ENCODE assay signal across 19 mouse cellular contexts in genomic region chr4:150333927-150334682, GRCm38 (mm10). TPM values are rescaled to one million over a fixed set of nuclear protein-coding genes. Genes with fewer than 3 reads are reported as not detected.
DNase-seq lines count a peak whose midpoint lies in the region; ATAC-seq and TF ChIP-seq lines count a peak whose summit lies in the region.
"Had no signal": no experiment of that assay in that cellular context is flagged by ENCODE, and none has a peak within 500 bp of the region (broad histone marks: within the 10 kb centered on the region; RNA-seq: fewer than 3 reads in every experiment).

No protein-coding gene starts in this region.

- H3K4me1 ChIP-seq in forebrain, embryonic 12.5 days = peaks cover 16% of the 10 kb centered on the region
- peaks cover 7% of the 10 kb centered on the region; the same call in 1 of the 2 replicates for H3K4me1 ChIP-seq in forebrain, postnatal 0 days (ENCODE audit: insufficient read depth)
- H3K4me1 ChIP-seq in midbrain, embryonic 12.5 days = peaks cover 22% of the 10 kb centered on the region
- peaks cover 3% of the 10 kb centered on the region; the same call in 1 of the 2 replicates for H3K4me1 ChIP-seq in midbrain, embryonic 10.5 days
- peaks cover 12% of the 10 kb centered on the region for H3K4me1 ChIP-seq in hindbrain, embryonic 16.5 days (ENCODE audit: control insufficient read depth, insufficient read depth, low read depth, low read length)
- H3K4me1 ChIP-seq in neural tube, embryonic 15.5 days = peaks cover 22% of the 10 kb centered on the region
- H3K4me1 ChIP-seq: liver, embryonic 15.5 days had no signal

- H3K4me3 ChIP-seq in forebrain, embryonic 12.5 days (replicated peaks) = no peak overlapping the region
- no peak overlapping the region for H3K4me3 ChIP-seq in forebrain, postnatal 0 days (ENCODE audit: low read depth, low read length)
- H3K4me3 ChIP-seq in midbrain, embryonic 12.5 days = no peak overlapping the region
- no peak overlapping the region for H3K4me3 ChIP-seq in midbrain, embryonic 10.5 days
- no peak overlapping the region for H3K4me3 ChIP-seq in hindbrain, embryonic 16.5 days (ENCODE audit: low read length)
- H3K4me3 ChIP-seq in neural tube, embryonic 15.5 days (replicated peaks) = no peak overlapping the region
- H3K4me3 ChIP-seq: left cerebral cortex, adult 2 months; limb, embryonic 12.5 days; liver, embryonic 15.5 days; myocyte had no signal

- WGBS in forebrain, embryonic 12.5 days = 56% methylated on average over 4 of the region's 4 CpGs
- WGBS in forebrain, postnatal 0 days = 32% methylated on average over 4 of the region's 4 CpGs
- 64% methylated on average over 4 of the region's 4 CpGs for WGBS in midbrain, embryonic 12.5 days
- WGBS in midbrain, embryonic 10.5 days = 87% methylated on average over 4 of the region's 4 CpGs
- 32% methylated on average over 4 of the region's 4 CpGs for WGBS in hindbrain, embryonic 16.5 days
- WGBS in neural tube, embryonic 15.5 days = 22% methylated on average over 4 of the region's 4 CpGs

- H3K27ac ChIP-seq in forebrain, embryonic 12.5 days = peak overlapping the region; percentile 33
- H3K27ac ChIP-seq in forebrain, postnatal 0 days (ENCODE audit: low read depth, low read length) = no peak overlapping the region; the same call in 1 of the 2 replicates
- H3K27ac ChIP-seq in midbrain, embryonic 12.5 days (replicated peaks) = peak overlapping the region; percentile 70
- no peak overlapping the region for H3K27ac ChIP-seq in midbrain, embryonic 10.5 days (replicated peaks)
- peak overlapping the region; percentile 62; the same call in 1 of the 2 replicates for H3K27ac ChIP-seq in hindbrain, embryonic 16.5 days (ENCODE audit: low read depth, low read length)
- peak overlapping the region; percentile 76 for H3K27ac ChIP-seq in neural tube, embryonic 15.5 days (replicated peaks)
- H3K27ac ChIP-seq: left cerebral cortex, adult 2 months; limb, embryonic 12.5 days; liver, embryonic 15.5 days had no signal

- no peaks in the 10 kb centered on the region for H3K9me3 ChIP-seq in forebrain, embryonic 12.5 days
- H3K9me3 ChIP-seq in forebrain, postnatal 0 days (ENCODE audit: low read length) = no peaks in the 10 kb centered on the region
- H3K9me3 ChIP-seq in midbrain, embryonic 12.5 days = no peaks in the 10 kb centered on the region
- H3K9me3 ChIP-seq in midbrain, embryonic 10.5 days (replicated peaks) = no peaks in the 10 kb centered on the region
- H3K9me3 ChIP-seq in hindbrain, embryonic 16.5 days (ENCODE audit: control insufficient read depth, low read length) = no peaks in the 10 kb centered on the region
- H3K9me3 ChIP-seq in neural tube, embryonic 15.5 days (replicated peaks) = no peaks in the 10 kb centered on the region
- H3K9me3 ChIP-seq: limb, embryonic 12.5 days; liver, embryonic 15.5 days had no signal

- H3K4me2 ChIP-seq in forebrain, embryonic 12.5 days = no peak overlapping the region
- no peak overlapping the region for H3K4me2 ChIP-seq in forebrain, postnatal 0 days (ENCODE audit: low read depth)
- no peak overlapping the region; the same call in 1 of the 2 replicates for H3K4me2 ChIP-seq in midbrain, embryonic 12.5 days (replicated peaks)
- H3K4me2 ChIP-seq in hindbrain, embryonic 16.5 days (ENCODE audit: low read length) = no peak overlapping the region
- H3K4me2 ChIP-seq in neural tube, embryonic 15.5 days = no peak overlapping the region
- H3K4me2 ChIP-seq: limb, embryonic 12.5 days; liver, embryonic 15.5 days had no signal

- peaks cover 4% of the 10 kb centered on the region; the same call in 1 of the 2 replicates for H3K36me3 ChIP-seq in forebrain, embryonic 12.5 days (replicated peaks)
- no peaks in the 10 kb centered on the region for H3K36me3 ChIP-seq in forebrain, postnatal 0 days (ENCODE audit: insufficient read depth)
- H3K36me3 ChIP-seq in midbrain, embryonic 12.5 days = no peaks in the 10 kb centered on the region
- peaks cover 16% of the 10 kb centered on the region for H3K36me3 ChIP-seq in midbrain, embryonic 10.5 days
- no peaks in the 10 kb centered on the region for H3K36me3 ChIP-seq in hindbrain, embryonic 16.5 days (ENCODE audit: control insufficient read depth, insufficient read depth, low read length)
- no peaks in the 10 kb centered on the region for H3K36me3 ChIP-seq in neural tube, embryonic 15.5 days
- H3K36me3 ChIP-seq: liver, embryonic 15.5 days had no signal

- H3K9ac ChIP-seq in forebrain, embryonic 12.5 days = no peak overlapping the region
- H3K9ac ChIP-seq in forebrain, postnatal 0 days = no peak overlapping the region
- no peak overlapping the region for H3K9ac ChIP-seq in midbrain, embryonic 12.5 days (replicated peaks)
- H3K9ac ChIP-seq in hindbrain, embryonic 16.5 days (ENCODE audit: low read depth, low read length) = no peak overlapping the region; the same call in 1 of the 2 replicates
- H3K9ac ChIP-seq in neural tube, embryonic 15.5 days (replicated peaks) = no peak overlapping the region
- H3K9ac ChIP-seq: limb, embryonic 12.5 days; liver, embryonic 15.5 days had no signal

- DNase-seq in forebrain, postnatal 0 days = no peak
- no peak for DNase-seq in midbrain, embryonic 10.5 days (ENCODE audit: low spot score)
- no peak for DNase-seq in left cerebral cortex, adult 18-20 months (ENCODE audit: low spot score in 2 of 2)
- no peak for DNase-seq in right cerebral cortex, postnatal 10 days (ENCODE audit: low spot score in 2 of 2)
- DNase-seq: adrenal gland, adult 2 months; cerebellum, postnatal 25 days; gastrocnemius, postnatal 25 days; lung, postnatal 10 days; right cerebral cortex, postnatal 4 days; thymus, postnatal 4 days had no signal

- no peak for TF ChIP-seq CTCF in forebrain, postnatal 0 days (IDR thresholded peaks at IDR 0.05; ENCODE audit: low read depth)

- no peaks in the 10 kb centered on the region for H3K27me3 ChIP-seq in forebrain, embryonic 12.5 days
- H3K27me3 ChIP-seq in forebrain, postnatal 0 days (ENCODE audit: insufficient read depth, low read length) = no peaks in the 10 kb centered on the region
- H3K27me3 ChIP-seq in midbrain, embryonic 12.5 days = no peaks in the 10 kb centered on the region
- no peaks in the 10 kb centered on the region for H3K27me3 ChIP-seq in midbrain, embryonic 10.5 days (ENCODE audit: low read depth, poor library complexity, severe bottlenecking)
- H3K27me3 ChIP-seq in hindbrain, embryonic 16.5 days (replicated peaks; ENCODE audit: control insufficient read depth, insufficient read depth, low read length) = no peaks in the 10 kb centered on the region
- no peaks in the 10 kb centered on the region for H3K27me3 ChIP-seq in neural tube, embryonic 15.5 days (replicated peaks)
- H3K27me3 ChIP-seq: limb, embryonic 12.5 days; liver, embryonic 15.5 days had no signal

- ATAC-seq in forebrain, embryonic 12.5 days (ENCODE audit: low FRiP score) = 0 out of 2 replicates have a peak, but pooled peaks have one; percentile 53
- no peak for ATAC-seq in forebrain, postnatal 0 days
- peak; percentile 49 for ATAC-seq in midbrain, embryonic 12.5 days (ENCODE audit: low FRiP score, low read depth)
- ATAC-seq in hindbrain, embryonic 16.5 days = no peak
- ATAC-seq in neural tube, embryonic 15.5 days (ENCODE audit: low FRiP score) = no peak
- ATAC-seq: inflammation-experienced regulatory T-cells, adult 6 months had no signal

RNA-seq across cellular contexts. Expression of gene Rere, which starts 52.7 kb away (rescaled TPM):
- polyA plus RNA-seq in forebrain, embryonic 12.5 days (2016; fragmentation: Nextera tagmentation; extraction: Ambion mirVana) = 41.5 and 44.4 TPM in 2 replicates
- 30.5 and 31.3 TPM in 2 replicates for total RNA-seq in forebrain, postnatal 0 days (2014; rRNA removed)
- polyA plus RNA-seq in forebrain, postnatal 0 days (2015; fragmentation: Nextera tagmentation; extraction: Ambion mirVana) = 14.8 and 18.9 TPM in 2 replicates
- 50.7 and 59.1 TPM in 2 replicates for polyA plus RNA-seq in midbrain, embryonic 12.5 days (2016; fragmentation: Nextera tagmentation; extraction: Ambion mirVana)
- 24.5 and 30.7 TPM in 2 replicates for polyA plus RNA-seq in midbrain, embryonic 10.5 days (2016; fragmentation: Nextera tagmentation; extraction: Ambion mirVana)
- 25.4 and 27.2 TPM in 2 replicates for polyA plus RNA-seq in hindbrain, embryonic 16.5 days (2015; fragmentation: Nextera tagmentation; extraction: Ambion mirVana)
- 31.8 and 34.6 TPM in 2 replicates for polyA plus RNA-seq in neural tube, embryonic 15.5 days (2015; fragmentation: Nextera tagmentation; extraction: Ambion mirVana)
- 100 to 1,000 TPM in 1 of 2 experiments, 10 to 100 TPM in 1; 89.9 to 102 TPM for total RNA-seq in left cerebral cortex, adult 18-20 months (2021)

Comparison
In these comparisons a context has a peak if more than half of its experiments do, and no peak if none do; other contexts are left out.
1. ATAC-seq: peak in forebrain, embryonic 12.5 days (single experiment) and midbrain, embryonic 12.5 days (single experiment); none in forebrain, postnatal 0 days (single experiment), hindbrain, embryonic 16.5 days (single experiment) and neural tube, embryonic 15.5 days (single experiment).
2. H3K27ac ChIP-seq: peak in forebrain, embryonic 12.5 days (single experiment), midbrain, embryonic 12.5 days (single experiment), hindbrain, embryonic 16.5 days (single experiment) and neural tube, embryonic 15.5 days (single experiment); none in forebrain, postnatal 0 days (single experiment) and midbrain, embryonic 10.5 days (single experiment).